Mouse (Mus musculus) C2C12 (cell line): ENCODE measurements around the gene Kif3c.

ENCODE experiments used
- CTCF ChIP-seq: IDR thresholded peaks from one replicate; pipeline ENCODE4 v1.5.1; 2011; ENCODE audit not compliant: control insufficient read depth, insufficient read depth, insufficient read length
- FOSL1 ChIP-seq: IDR thresholded peaks from one replicate; pipeline ENCODE4 v1.8.0; 2011; ENCODE audit warnings: mild to moderate bottlenecking, low read length; ENCODE audit not compliant: poor library complexity, insufficient read depth, severe bottlenecking
- MAX ChIP-seq: IDR thresholded peaks from one replicate; pipeline ENCODE4 v1.6.1; 2011; ENCODE audit warnings: mild to moderate bottlenecking, control low read depth
- MYOD1 ChIP-seq: IDR thresholded peaks from one replicate; pipeline ENCODE4 v1.6.1; 2011; ENCODE audit warnings: low read depth; ENCODE audit not compliant: control insufficient read depth, insufficient read length
- USF1 ChIP-seq: IDR thresholded peaks from one replicate; pipeline ENCODE4 v1.6.1; 2011; ENCODE audit warnings: low read depth, mild to moderate bottlenecking, control low read depth, moderate library complexity

- TF ChIP-seq CTCF (no peak), MYOD1 (no peak), FOSL1 (no peak), USF1 (no peak), MAX (no peak)
Measured at GRCm38 (mm10) chr12:3355068-3355467, 9.9 kb upstream of the Kif3c start.
